Mouse (Mus musculus): ENCODE data around the gene Il9r.

Il9r gene

GRCm38 (mm10) chr11:32200075-32200601, at the start of gene Il9r:
TSS of gene Il9r (minus strand) at chr11:32200279.
- in situ Hi-C loops (cut with MboI, MseI): no loop called here

- in situ Hi-C loops (cut with MboI, MseI): no loop called here
Measured at GRCm38 (mm10) chr11:32248350-32248749, 48.3 kb upstream of the Il9r start.

GRCm38 (mm10) chr11:32247068-32247467, 47.0 kb upstream of the Il9r start:
- in situ Hi-C loops (cut with MboI, MseI): no loop called here

GRCm38 (mm10) chr11:32245614-32246013, 45.5 kb upstream of the Il9r start:
- in situ Hi-C loops (cut with MboI, MseI): no loop called here

GRCm38 (mm10) chr11:32244617-32245016, 44.5 kb upstream of the Il9r start:
- in situ Hi-C loops (cut with MboI, MseI): no loop called here

- in situ Hi-C loops (cut with MboI, MseI): no loop called here
Measured at GRCm38 (mm10) chr11:32244064-32244463, 44.0 kb upstream of the Il9r start.

GRCm38 (mm10) chr11:32243205-32243955, 43.3 kb upstream of the Il9r start:
- in situ Hi-C loops (cut with MboI, MseI): no loop called here

- in situ Hi-C loops (cut with MboI, MseI): no loop called here
Measured at GRCm38 (mm10) chr11:32242209-32242608, 42.1 kb upstream of the Il9r start.

- in situ Hi-C loops (cut with MboI, MseI): no loop called here
Measured at GRCm38 (mm10) chr11:32241391-32241790, 41.3 kb upstream of the Il9r start.

- in situ Hi-C loops (cut with MboI, MseI): no loop called here
Measured at GRCm38 (mm10) chr11:32238093-32238860, 38.2 kb upstream of the Il9r start.

GRCm38 (mm10) chr11:32237411-32237795, 37.3 kb upstream of the Il9r start:
- in situ Hi-C loops (cut with MboI, MseI): no loop called here

- in situ Hi-C loops (cut with MboI, MseI): no loop called here
Measured at GRCm38 (mm10) chr11:32236712-32237410, 36.8 kb upstream of the Il9r start.

- in situ Hi-C loops (cut with MboI, MseI): no loop called here
Measured at GRCm38 (mm10) chr11:32236132-32236531, 36.1 kb upstream of the Il9r start.

GRCm38 (mm10) chr11:32235646-32236045, 35.6 kb upstream of the Il9r start:
- in situ Hi-C loops (cut with MboI, MseI): no loop called here

- in situ Hi-C loops (cut with MboI, MseI): no loop called here
Measured at GRCm38 (mm10) chr11:32234816-32235485, 34.9 kb upstream of the Il9r start.

- in situ Hi-C loops (cut with MboI, MseI): no loop called here
Measured at GRCm38 (mm10) chr11:32233895-32234294, 33.8 kb upstream of the Il9r start.

GRCm38 (mm10) chr11:32232848-32233247, 32.8 kb upstream of the Il9r start:
- in situ Hi-C loops (cut with MboI, MseI): no loop called here

GRCm38 (mm10) chr11:32231125-32231524, 31.0 kb upstream of the Il9r start:
- in situ Hi-C loops (cut with MboI, MseI): no loop called here

GRCm38 (mm10) chr11:32230220-32230619, 30.1 kb upstream of the Il9r start:
- in situ Hi-C loops (cut with MboI, MseI): no loop called here

GRCm38 (mm10) chr11:32228292-32228845, 28.3 kb upstream of the Il9r start:
- in situ Hi-C loops (cut with MboI, MseI): no loop called here

GRCm38 (mm10) chr11:32227555-32227954, 27.5 kb upstream of the Il9r start:
- in situ Hi-C loops (cut with MboI, MseI): no loop called here
